ENCODE assay signal across 8 mouse cellular contexts in the genomic region with DNA sequence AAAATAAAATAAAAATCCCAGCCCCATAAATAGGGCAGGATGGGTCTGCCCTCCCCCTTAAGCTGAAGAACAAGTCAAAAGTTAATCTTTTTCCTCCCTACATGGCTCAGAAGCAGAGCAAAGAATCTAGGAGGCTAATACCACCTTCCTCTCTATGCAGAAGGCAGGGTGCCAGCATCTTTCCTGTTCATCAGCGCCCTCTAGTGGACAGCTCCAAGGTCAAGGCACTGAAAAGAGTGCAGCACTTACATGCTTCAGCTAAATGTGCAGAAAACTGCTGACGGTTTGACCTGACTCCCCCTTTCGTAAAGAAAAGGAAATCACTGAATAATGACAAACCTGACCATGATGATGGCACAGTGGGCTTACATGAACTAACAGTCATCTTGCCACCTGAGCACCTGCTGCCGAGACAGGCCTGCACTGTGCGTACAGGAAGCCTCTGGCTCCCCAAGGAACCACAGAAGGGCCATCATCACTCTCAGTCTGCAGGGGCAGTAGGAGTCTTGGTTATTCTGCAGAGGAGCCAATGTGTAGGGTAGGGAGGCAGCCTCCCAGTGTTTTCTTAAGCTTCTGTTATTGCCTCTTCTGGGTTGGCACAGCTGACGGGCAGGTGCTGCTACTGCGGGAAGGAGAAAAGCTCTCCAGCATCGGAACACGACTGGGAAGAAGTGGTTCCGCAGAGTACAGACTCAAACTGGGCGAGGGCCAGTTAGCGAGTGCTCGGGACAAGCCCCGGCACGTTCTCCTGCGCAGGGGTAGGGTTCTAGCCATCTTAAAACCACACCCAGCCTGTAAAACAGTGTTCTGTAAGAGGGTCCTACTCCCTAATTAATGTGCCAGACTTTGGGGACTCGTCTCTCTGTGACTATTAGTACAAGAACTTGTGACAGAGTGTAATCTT.
DNase-seq lines count a peak whose midpoint lies in the region; ATAC-seq lines count a peak whose summit lies in the region.

No protein-coding gene starts in this region.

- peak; percentile 70 for ATAC-seq in activated CD4-positive, CD25-positive, alpha-beta regulatory T cell, adult 4 months

- DNase-seq in cerebellum, postnatal 14 days, result peak; percentile 90 to 93
- peak; percentile 64 to 76 for DNase-seq in frontal cortex, postnatal 25 days (ENCODE audit: low spot score in 2 of 2)
- peak; percentile 62 for DNase-seq in hindlimb bud, embryonic 11.5 days (ENCODE audit: extremely low spot score, low read depth, low spot score)
- DNase-seq in left cerebral cortex, adult 11 months (ENCODE audit: low spot score), result peak; percentile 72
- peak; percentile 56 to 84 for DNase-seq in lung, postnatal 4 days
- peak; percentile 77 for DNase-seq in right cerebral cortex, adult 18-20 months
- peak; percentile 84 for DNase-seq in urinary bladder, postnatal 14 days (ENCODE audit: low spot score)

Comparison
In these comparisons a context has a peak if more than half of its experiments do, and no peak if none do; other contexts are left out.
1. Peak in every context shown above with its lines: DNase-seq and ATAC-seq.